Mouse (Mus musculus) liver, adult 2 months (tissue): ENCODE results near the gene Zmynd8.

Experiments used
- CTCF ChIP-seq: fragments of 200-500 bp; IDR thresholded peaks from 2 replicates; pipeline ENCODE4 v1.5.1; 2011; ENCODE audit warnings: low read depth, low read length, control low read depth
- POLR2A ChIP-seq: fragments of 200-500 bp; IDR thresholded peaks from 2 replicates; pipeline ENCODE4 v1.6.1; 2011; ENCODE audit warnings: low read length, control low read depth; ENCODE audit not compliant: insufficient read depth; ENCODE audit errors: extremely low read depth

GRCm38 (mm10) chr2:165748426-165748825, 150.4 kb downstream of the Zmynd8 start:
- TF ChIP-seq CTCF (no peak), POLR2A (no peak)
